Mouse (Mus musculus) MEL (cell line): ENCODE measurements around the gene Ptpn12. TPM values are rescaled to one million over a fixed set of nuclear protein-coding genes. Genes with fewer than 3 reads are reported as not detected.

Experiments
- DNase-seq: peaks from one replicate; pipeline ENCODE4 v3.0.0; 2011; ENCODE audit warnings: low read depth, low spot score
- H3K27ac ChIP-seq: 2 replicates; pipeline ENCODE4 v1.5.1; 2012; ENCODE audit warnings: low read depth, mild to moderate bottlenecking, control low read depth, low read length, moderate library complexity; ENCODE audit not compliant: control insufficient read depth
- H3K27me3 ChIP-seq, 2 experiments: fragments of 150-350 bp in 1 of 2; sonication (generic) in 1 of 2; 2 replicates each; pipeline ENCODE4 v1.6.1; 2012; ENCODE audit warnings: low read length in 2 of 2, mild to moderate bottlenecking in 2 of 2, improper control_type of control experiment in 1 of 2, moderate library complexity in 1 of 2; ENCODE audit not compliant: insufficient read depth in 2 of 2, control insufficient read depth in 1 of 2
- H3K36me3 ChIP-seq, 2 experiments: 2 replicates each; pipeline ENCODE4 v1.6.1; 2012 to 2014; ENCODE audit warnings: low read length in 2 of 2, improper control_type of control experiment in 1 of 2, inconsistent platforms in 1 of 2, mild to moderate bottlenecking in 1 of 2; ENCODE audit not compliant: insufficient read depth in 2 of 2, control insufficient read depth in 1 of 2
- H3K4me1 ChIP-seq, 2 experiments: fragments of 150-350 bp in 1 of 2; sonication (generic) in 1 of 2; 2 replicates each; pipeline ENCODE4 v1.6.1; 2012; ENCODE audit warnings: low read length in 2 of 2, improper control_type of control experiment in 1 of 2, mild to moderate bottlenecking in 1 of 2; ENCODE audit not compliant: insufficient read depth in 2 of 2, control insufficient read depth in 1 of 2
- H3K4me3 ChIP-seq, 2 experiments: fragments of 150-350 bp in 1 of 2; sonication (generic) in 1 of 2; 2 replicates each; pipeline ENCODE4 v1.5.1; 2012; ENCODE audit warnings: low read depth in 2 of 2, low read length in 2 of 2, mild to moderate bottlenecking in 2 of 2, moderate library complexity in 2 of 2, control low read depth in 1 of 2, improper control_type of control experiment in 1 of 2; ENCODE audit not compliant: control insufficient read depth in 1 of 2, insufficient read depth in 1 of 2
- H3K79me2 ChIP-seq: 2 replicates; pipeline ENCODE4 v1.6.1; 2012; ENCODE audit warnings: mild to moderate bottlenecking, low read length, moderate library complexity; ENCODE audit not compliant: control insufficient read depth, poor library complexity, insufficient read depth
- H3K9ac ChIP-seq: 2 replicates; pipeline ENCODE4 v1.6.1; 2012; ENCODE audit warnings: low read depth, mild to moderate bottlenecking, control low read depth, low read length, moderate library complexity; ENCODE audit not compliant: control insufficient read depth, poor library complexity, severe bottlenecking
- H3K9me3 ChIP-seq: fragments of 150-350 bp; sonication (generic); replicated peaks from 2 replicates; pipeline ENCODE4 v1.6.1; 2012; ENCODE audit warnings: mild to moderate bottlenecking, low read length, improper control_type of control experiment, moderate library complexity; ENCODE audit not compliant: insufficient read depth
- BHLHE40 ChIP-seq: IDR thresholded peaks from 2 replicates; pipeline ENCODE4 v1.6.1; 2012; ENCODE audit warnings: low read depth, mild to moderate bottlenecking, inconsistent platforms, low read length, improper control_type of control experiment, borderline replicate concordance
- CHD1 ChIP-seq: IDR thresholded peaks from 2 replicates; pipeline ENCODE4 v1.6.1; 2012; ENCODE audit warnings: low read depth, mild to moderate bottlenecking, inconsistent platforms, low read length, improper control_type of control experiment
- E2F4 ChIP-seq: IDR thresholded peaks from 2 replicates; pipeline ENCODE4 v1.6.1; 2011; ENCODE audit warnings: low read depth, low read length, improper control_type of control experiment, borderline replicate concordance
- EP300 ChIP-seq, 2 experiments: IDR thresholded peaks; 2 replicates each; pipeline ENCODE4 v1.6.1; 2011; ENCODE audit warnings: improper control_type of control experiment in 2 of 2, low read length in 2 of 2, low read depth in 1 of 2, mild to moderate bottlenecking in 1 of 2
- GATA1 ChIP-seq: IDR thresholded peaks from 2 replicates; pipeline ENCODE4 v1.6.1; 2011; ENCODE audit warnings: low read depth, low read length, improper control_type of control experiment
- HCFC1 ChIP-seq: IDR thresholded peaks from 2 replicates; pipeline ENCODE4 v1.6.1; 2012; ENCODE audit warnings: low read depth, mild to moderate bottlenecking, inconsistent platforms, low read length, improper control_type of control experiment, moderate library complexity
- JUND ChIP-seq: IDR thresholded peaks from 2 replicates; pipeline ENCODE4 v1.6.1; 2011; ENCODE audit warnings: low read depth, mild to moderate bottlenecking, improper control_type of control experiment, low read length
- KAT2A ChIP-seq: conservative IDR thresholded peaks from 2 replicates; pipeline ENCODE4 v1.6.1; 2012; ENCODE audit warnings: low read depth, low read length, improper control_type of control experiment, inconsistent platforms
- MAZ ChIP-seq: IDR thresholded peaks from 2 replicates; pipeline ENCODE4 v1.6.1; 2012; ENCODE audit warnings: low read depth, mild to moderate bottlenecking, inconsistent platforms, low read length, improper control_type of control experiment
- MEF2A ChIP-seq: IDR thresholded peaks from 2 replicates; pipeline ENCODE4 v1.6.1; 2014; ENCODE audit warnings: low read depth, mild to moderate bottlenecking, inconsistent platforms, low read length, improper control_type of control experiment; ENCODE audit not compliant: poor library complexity, insufficient replicate concordance, severe bottlenecking; ENCODE audit errors: extremely low read depth
- MYC ChIP-seq: IDR thresholded peaks from 2 replicates; pipeline ENCODE4 v1.6.1; 2011; ENCODE audit warnings: low read depth, mild to moderate bottlenecking, low read length, improper control_type of control experiment, moderate library complexity
- NELFE ChIP-seq: IDR thresholded peaks from 2 replicates; pipeline ENCODE4 v1.6.1; 2011; ENCODE audit warnings: low read depth, low read length, improper control_type of control experiment
- POLR2A ChIP-seq, 2 experiments: IDR thresholded peaks; 2 replicates each; pipeline ENCODE4 v1.6.1; 2011 to 2012; ENCODE audit warnings: low read length in 2 of 2, mild to moderate bottlenecking in 2 of 2, control low read depth in 1 of 2, improper control_type of control experiment in 1 of 2, low read depth in 1 of 2, moderate library complexity in 1 of 2; ENCODE audit not compliant: control insufficient read depth in 1 of 2, insufficient read depth in 1 of 2, poor library complexity in 1 of 2
- POLR2AphosphoS5 ChIP-seq: IDR thresholded peaks from 2 replicates; pipeline ENCODE4 v1.6.1; 2012; ENCODE audit warnings: low read depth, borderline replicate concordance, mild to moderate bottlenecking, inconsistent platforms, low read length, moderate library complexity, mixed read lengths
- TCF12 ChIP-seq: IDR thresholded peaks from 2 replicates; pipeline ENCODE4 v1.6.1; 2014; ENCODE audit warnings: low read depth, mild to moderate bottlenecking, inconsistent platforms, low read length, improper control_type of control experiment, moderate library complexity
- UBTF ChIP-seq: IDR thresholded peaks from 2 replicates; pipeline ENCODE4 v1.6.1; 2012; ENCODE audit warnings: low read depth, mild to moderate bottlenecking, inconsistent platforms, low read length, improper control_type of control experiment, moderate library complexity, borderline replicate concordance; ENCODE audit not compliant: insufficient read depth
- USF1 ChIP-seq: IDR thresholded peaks from 2 replicates; pipeline ENCODE4 v1.6.1; 2014; ENCODE audit warnings: low read depth, mild to moderate bottlenecking, inconsistent platforms, low read length, improper control_type of control experiment, moderate library complexity
- USF2 ChIP-seq, 2 experiments: IDR thresholded peaks; 2 replicates each; pipeline ENCODE4 v1.6.1; 2011 to 2012; ENCODE audit warnings: improper control_type of control experiment in 2 of 2, low read length in 2 of 2, borderline replicate concordance in 1 of 2, inconsistent platforms in 1 of 2, low read depth in 1 of 2, mild to moderate bottlenecking in 1 of 2; ENCODE audit not compliant: insufficient read depth in 1 of 2
- ZC3H11A ChIP-seq: IDR thresholded peaks from 2 replicates; pipeline ENCODE4 v1.6.1; 2012; ENCODE audit warnings: low read depth, mild to moderate bottlenecking, inconsistent platforms, low read length, improper control_type of control experiment
- ZKSCAN1 ChIP-seq: IDR thresholded peaks from 2 replicates; pipeline ENCODE4 v1.6.1; 2012; ENCODE audit warnings: low read depth, mild to moderate bottlenecking, inconsistent platforms, low read length, improper control_type of control experiment, moderate library complexity
- ZMIZ1 ChIP-seq: IDR thresholded peaks from 2 replicates; pipeline ENCODE4 v1.6.1; 2012; ENCODE audit warnings: low read depth, mild to moderate bottlenecking, inconsistent platforms, low read length, improper control_type of control experiment, moderate library complexity
- polyA plus RNA-seq, 2 experiments: library from polyadenylated mRNA; stranded (reverse) in 1 of 2; unstranded in 1 of 2; fragments of >175 nt in 1 of 2; fragments of >200 nt in 1 of 2; gene quantifications; 2 replicates each; pipeline versions ENCODE4 v1.2.1 to v1.2.4; 2012; ENCODE audit warnings: low replicate concordance in 2 of 2, low read depth in 1 of 2; ENCODE audit not compliant: insufficient read length in 2 of 2, insufficient read depth in 1 of 2, missing spikeins in 1 of 2
- total RNA-seq: library from RNA; depleted of rRNA; stranded (reverse); fragments of 300-350 nt; gene quantifications from 2 replicates; pipeline ENCODE4 v1.2.3, GENCODE M21; 2012

The Ptpn12 gene
- total and polyA plus RNA-seq, 3 experiments, result 14.8 to 177 (median 58.2) TPM

DNA sequence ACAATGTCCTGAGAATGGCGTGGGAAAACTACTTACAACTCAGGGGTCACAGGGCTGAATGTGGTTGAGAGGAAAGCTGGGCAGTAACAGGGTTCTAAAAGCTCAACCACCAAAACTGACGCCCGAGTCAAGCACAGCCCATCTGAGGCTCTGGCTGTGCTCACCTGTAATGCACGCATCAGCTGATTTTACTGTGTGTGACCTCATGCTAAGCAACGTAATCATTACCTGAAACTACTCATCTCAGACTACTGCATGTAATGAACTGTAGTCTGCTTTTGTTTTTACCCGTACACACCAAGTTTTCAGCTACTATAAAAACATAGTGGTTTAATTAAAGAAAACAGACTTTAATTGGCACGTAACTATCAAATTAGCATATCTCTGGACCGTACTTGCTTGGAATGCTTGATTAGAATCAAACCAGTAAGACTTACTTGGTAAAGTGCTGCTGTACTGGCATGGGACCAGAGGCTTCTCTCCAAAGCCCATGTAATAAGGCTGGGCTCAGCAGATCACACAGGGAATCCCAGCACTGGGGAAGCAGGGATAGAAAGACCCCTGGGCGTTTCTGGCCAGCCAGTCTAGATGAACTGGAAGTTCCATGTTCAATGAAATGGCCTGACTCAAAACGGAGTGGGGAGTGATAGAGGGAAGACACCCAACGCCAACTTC, 22.2 kb downstream of the Ptpn12 start:
- no peak overlapping the region for H3K9ac ChIP-seq
- no peak overlapping the region for H3K27ac ChIP-seq

DNA sequence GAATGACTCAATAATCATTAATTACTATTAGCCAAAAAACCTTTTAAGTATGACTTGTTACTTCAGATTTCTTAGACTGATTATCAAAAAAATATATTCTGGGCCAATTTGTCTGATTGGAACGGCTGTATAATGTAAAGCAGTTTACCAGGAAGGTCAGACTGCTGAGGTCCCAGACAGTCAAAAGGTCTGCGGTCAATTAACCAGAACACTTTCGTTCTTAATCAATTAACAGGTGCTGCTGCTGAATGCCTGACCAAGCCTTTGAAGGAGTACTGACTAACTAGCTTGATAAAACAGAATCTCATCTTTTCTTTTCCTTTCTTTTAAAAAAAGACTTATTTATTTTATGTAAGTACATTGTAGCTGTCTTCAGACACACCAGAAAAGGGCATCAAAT, 23.1 kb downstream of the Ptpn12 start:
- no peaks in the 10 kb centered on the region for H3K9me3 ChIP-seq
- H3K4me1 ChIP-seq, result peaks cover 22% of the 10 kb centered on the region in 2 experiments
- peaks cover 10 to 38% of the 10 kb centered on the region in 2 experiments for H3K36me3 ChIP-seq
- H3K79me2 ChIP-seq, result peaks cover 43% of the 10 kb centered on the region
- H3K9ac ChIP-seq, result no peak overlapping the region
- no peak overlapping the region for H3K4me3 ChIP-seq
- no peak for DNase-seq
- TF ChIP-seq GATA1, result no peak
- TF ChIP-seq CHD1, result no peak
- TF ChIP-seq UBTF, result no peak
- no peak for TF ChIP-seq USF2 (IDR thresholded peaks at IDR 0.05; ENCODE audit: borderline replicate concordance in 1 of 2, insufficient read depth in 1 of 2, low read depth in 1 of 2, low read length in 2 of 2)
- TF ChIP-seq TCF12, result no peak
- TF ChIP-seq MYC, result no peak
- TF ChIP-seq BHLHE40, result no peak
- TF ChIP-seq POLR2A (IDR thresholded peaks at IDR 0.05; ENCODE audit: control insufficient read depth in 1 of 2, insufficient read depth in 1 of 2, low read depth in 1 of 2, low read length in 2 of 2, poor library complexity in 1 of 2), result no peak
- TF ChIP-seq JUND, result no peak
- no peak for TF ChIP-seq USF1
- no peak for TF ChIP-seq ZMIZ1
- TF ChIP-seq ZC3H11A, result no peak
- TF ChIP-seq ZKSCAN1, result no peak
- TF ChIP-seq MAZ, result no peak
- no peak for TF ChIP-seq KAT2A
- no peak for TF ChIP-seq EP300 (IDR thresholded peaks at IDR 0.05; ENCODE audit: low read depth in 1 of 2, low read length in 2 of 2)
- TF ChIP-seq POLR2AphosphoS5, result no peak
- no peak for TF ChIP-seq MEF2A
- no peak for TF ChIP-seq HCFC1
- TF ChIP-seq, all 39 proteins: peak for 0
- no peaks in the 10 kb centered on the region for H3K27me3 ChIP-seq
- no peak overlapping the region for H3K27ac ChIP-seq

More for the DNA sequence above, 22.2 kb downstream of the Ptpn12 start:
- no peak for DNase-seq
- no peaks in the 10 kb centered on the region for H3K27me3 ChIP-seq
- no peak for TF ChIP-seq E2F4
- no peak for TF ChIP-seq HCFC1
- no peak for TF ChIP-seq NELFE
- no peak for TF ChIP-seq KAT2A
- no peak overlapping the region for H3K4me3 ChIP-seq
- H3K4me1 ChIP-seq, result peaks cover 22% of the 10 kb centered on the region in 2 experiments
- peaks cover 3 to 38% of the 10 kb centered on the region in 2 experiments for H3K36me3 ChIP-seq
- peaks cover 49% of the 10 kb centered on the region for H3K79me2 ChIP-seq
- no peaks in the 10 kb centered on the region for H3K9me3 ChIP-seq
